Mouse (Mus musculus): ENCODE data around the gene Rab11fip3. TPM values are rescaled to one million over a fixed set of nuclear protein-coding genes. Genes with fewer than 3 reads are reported as not detected.

The Rab11fip3 gene
- polyA plus RNA-seq, 1 experiment from 2014 or later, result 39.8 TPM

GRCm38 (mm10) chr17:26070136-26070535 is 781 bp upstream of the Rab11fip3 start:
- Histone ChIP-seq H3K36me3 (replicated peaks) (peaks cover 3% of the 10 kb centered on the region), H3K27ac (no peak overlapping the region)
- no peak for ATAC-seq (ENCODE audit: low FRiP score)

GRCm38 (mm10) chr17:26068024-26068830 is 1.1 kb downstream of the Rab11fip3 start:
- Histone ChIP-seq H3K9ac (peak overlapping the region; percentile 90), H3K9me3 (no peaks in the 10 kb centered on the region), H3K27me3 (peaks cover 15% of the 10 kb centered on the region), H3K27ac (peak overlapping the region; percentile 91; the same call in 1 of the 2 replicates), H3K4me3 (replicated peaks) (peak overlapping the region; percentile 65), H3K4me2 (peak overlapping the region; percentile 100), H3K4me1 (peaks cover 50% of the 10 kb centered on the region), H3K36me3 (replicated peaks) (peaks cover 19% of the 10 kb centered on the region)
- peak; percentile 25; the same call in 1 of the 2 replicates for ATAC-seq (ENCODE audit: low FRiP score)
- WGBS, result 2% methylated on average over 44 of the region's 44 CpGs

More at GRCm38 (mm10) chr17:26070136-26070535, 781 bp upstream of the Rab11fip3 start:
- Histone ChIP-seq H3K27me3 (peaks cover 15% of the 10 kb centered on the region), H3K9me3 (no peaks in the 10 kb centered on the region), H3K4me2 (peak overlapping the region; percentile 100), H3K9ac (peak overlapping the region; percentile 90; the same call in 1 of the 2 replicates), H3K4me1 (peaks cover 39% of the 10 kb centered on the region), H3K4me3 (replicated peaks) (peak overlapping the region; percentile 65)
- 41% methylated on average over 6 of the region's 6 CpGs for WGBS

GRCm38 (mm10) chr17:26066488-26067020 is 2.8 kb downstream of the Rab11fip3 start:
- Histone ChIP-seq H3K4me2 (peak overlapping the region; percentile 100), H3K9me3 (no peaks in the 10 kb centered on the region), H3K27ac (no peak overlapping the region), H3K9ac (peak overlapping the region; percentile 90), H3K27me3 (peaks cover 15% of the 10 kb centered on the region), H3K4me3 (replicated peaks) (peak overlapping the region; percentile 65), H3K36me3 (replicated peaks) (peaks cover 33% of the 10 kb centered on the region), H3K4me1 (peaks cover 56% of the 10 kb centered on the region)
- ATAC-seq (ENCODE audit: low FRiP score), result no peak
- WGBS, result 94% methylated on average over 7 of the region's 7 CpGs

- Histone ChIP-seq H3K4me3 (replicated peaks) (0 out of 2 replicates have a peak overlapping the region, but pooled peaks have one; percentile 5), H3K27ac (no peak overlapping the region), H3K9me3 (no peaks in the 10 kb centered on the region), H3K4me2 (peak overlapping the region; percentile 31), H3K9ac (0 out of 2 replicates have a peak overlapping the region, but pooled peaks have one; percentile 17), H3K27me3 (0 out of 2 replicates have a peak, but pooled peaks cover under 1% of the 10 kb centered on the region), H3K36me3 (replicated peaks) (peaks cover 36% of the 10 kb centered on the region), H3K4me1 (peaks cover 53% of the 10 kb centered on the region)
- WGBS, result 83% methylated on average over 6 of the region's 6 CpGs
- no peak for ATAC-seq (ENCODE audit: low FRiP score)
Measured at GRCm38 (mm10) chr17:26064916-26065315, 4.4 kb downstream of the Rab11fip3 start.

GRCm38 (mm10) chr17:26057787-26058567 is 11.4 kb downstream of the Rab11fip3 start:
- 79% methylated on average over 9 of the region's 9 CpGs for WGBS
- Histone ChIP-seq H3K9ac (no peak overlapping the region), H3K4me2 (no peak overlapping the region), H3K4me1 (peaks cover 6% of the 10 kb centered on the region), H3K4me3 (replicated peaks) (no peak overlapping the region), H3K36me3 (replicated peaks) (peaks cover 67% of the 10 kb centered on the region), H3K27ac (no peak overlapping the region), H3K27me3 (no peaks in the 10 kb centered on the region), H3K9me3 (no peaks in the 10 kb centered on the region)
- no peak for ATAC-seq (ENCODE audit: low FRiP score)

GRCm38 (mm10) chr17:26057278-26057677 is 12.1 kb downstream of the Rab11fip3 start:
- Histone ChIP-seq H3K9me3 (no peaks in the 10 kb centered on the region), H3K27ac (no peak overlapping the region), H3K4me1 (peaks cover 2% of the 10 kb centered on the region; the same call in 1 of the 2 replicates), H3K27me3 (no peaks in the 10 kb centered on the region), H3K36me3 (replicated peaks) (peaks cover 65% of the 10 kb centered on the region), H3K9ac (no peak overlapping the region), H3K4me3 (replicated peaks) (no peak overlapping the region), H3K4me2 (no peak overlapping the region)
- no peak for ATAC-seq (ENCODE audit: low FRiP score)
- 94% methylated on average over 8 of the region's 8 CpGs for WGBS

- 50% methylated on average over 6 of the region's 6 CpGs for WGBS
- Histone ChIP-seq H3K9me3 (no peaks in the 10 kb centered on the region), H3K27me3 (no peaks in the 10 kb centered on the region), H3K4me2 (no peak overlapping the region), H3K9ac (no peak overlapping the region), H3K4me1 (no peaks in the 10 kb centered on the region), H3K4me3 (replicated peaks) (no peak overlapping the region), H3K36me3 (replicated peaks) (peaks cover 67% of the 10 kb centered on the region), H3K27ac (no peak overlapping the region)
- ATAC-seq (ENCODE audit: low FRiP score), result no peak
Measured at GRCm38 (mm10) chr17:26055164-26055563, 14.2 kb downstream of the Rab11fip3 start.

GRCm38 (mm10) chr17:26054133-26054845 is 15.1 kb downstream of the Rab11fip3 start:
- Histone ChIP-seq H3K36me3 (replicated peaks) (peaks cover 61% of the 10 kb centered on the region), H3K4me3 (replicated peaks) (no peak overlapping the region), H3K4me2 (no peak overlapping the region), H3K27ac (no peak overlapping the region), H3K9me3 (no peaks in the 10 kb centered on the region), H3K4me1 (no peaks in the 10 kb centered on the region), H3K9ac (no peak overlapping the region), H3K27me3 (no peaks in the 10 kb centered on the region)
- 87% methylated on average over 17 of the region's 17 CpGs for WGBS
- no peak for ATAC-seq (ENCODE audit: low FRiP score)

- Histone ChIP-seq H3K27ac (no peak overlapping the region), H3K27me3 (no peaks in the 10 kb centered on the region), H3K4me3 (replicated peaks) (no peak overlapping the region), H3K36me3 (replicated peaks) (peaks cover 52% of the 10 kb centered on the region), H3K9ac (no peak overlapping the region), H3K4me1 (no peaks in the 10 kb centered on the region), H3K4me2 (no peak overlapping the region), H3K9me3 (no peaks in the 10 kb centered on the region)
- no peak for ATAC-seq (ENCODE audit: low FRiP score)
- WGBS, result 88% methylated on average over 4 of the region's 4 CpGs
Measured at GRCm38 (mm10) chr17:26052706-26053105, 16.6 kb downstream of the Rab11fip3 start.

GRCm38 (mm10) chr17:26052074-26052473 is 17.3 kb downstream of the Rab11fip3 start:
- Histone ChIP-seq H3K36me3 (replicated peaks) (peaks cover 46% of the 10 kb centered on the region), H3K4me1 (no peaks in the 10 kb centered on the region), H3K4me3 (replicated peaks) (no peak overlapping the region), H3K4me2 (no peak overlapping the region), H3K9ac (no peak overlapping the region), H3K27ac (no peak overlapping the region), H3K27me3 (no peaks in the 10 kb centered on the region), H3K9me3 (no peaks in the 10 kb centered on the region)
- 96% methylated on average over 4 of the region's 4 CpGs for WGBS
- no peak for ATAC-seq (ENCODE audit: low FRiP score)

- Histone ChIP-seq H3K4me2 (no peak overlapping the region), H3K27me3 (no peaks in the 10 kb centered on the region), H3K9me3 (no peaks in the 10 kb centered on the region), H3K4me3 (replicated peaks) (no peak overlapping the region), H3K4me1 (peaks cover 17% of the 10 kb centered on the region), H3K36me3 (replicated peaks) (peaks cover 18% of the 10 kb centered on the region), H3K9ac (no peak overlapping the region), H3K27ac (no peak overlapping the region)
- WGBS, result 86% methylated on average over 8 of the region's 8 CpGs
- no peak for ATAC-seq (ENCODE audit: low FRiP score)
Measured at GRCm38 (mm10) chr17:26048118-26048517, 21.2 kb downstream of the Rab11fip3 start.

Data from forebrain, embryonic 12.5 days (tissue).